Mouse (Mus musculus): Measurements from ENCODE around the gene Prkn. TPM values are rescaled to one million over a fixed set of nuclear protein-coding genes. Genes with fewer than 3 reads are reported as not detected.

Gene Prkn
- total and polyA plus RNA-seq, 3 experiments, result 0.39 to 0.50 TPM; not detected in 1

- H3K4me3 ChIP-seq (ENCODE audit: control insufficient read depth in 1 of 2, insufficient read depth in 1 of 2, low read depth in 2 of 2, low read length in 2 of 2), result no peak overlapping the region
- no peak overlapping the region for H3K9ac ChIP-seq (ENCODE audit: control insufficient read depth, low read depth, low read length, poor library complexity, severe bottlenecking)
- no peak for DNase-seq (ENCODE audit: low read depth, low spot score)
- TF ChIP-seq GABPA (IDR thresholded peaks at IDR 0.05; ENCODE audit: low read depth, low read length), result no peak
- TF ChIP-seq TCF12 (IDR thresholded peaks at IDR 0.05; ENCODE audit: low read depth, low read length), result no peak
- no peak for TF ChIP-seq E2F4 (IDR thresholded peaks at IDR 0.05; ENCODE audit: borderline replicate concordance, low read depth, low read length)
- no peak for TF ChIP-seq MXI1 (IDR thresholded peaks at IDR 0.05; ENCODE audit: low read depth, low read length)
- no peak for TF ChIP-seq POLR2A (IDR thresholded peaks at IDR 0.05; ENCODE audit: control insufficient read depth in 1 of 2, insufficient read depth in 1 of 2, low read depth in 1 of 2, low read length in 2 of 2, poor library complexity in 1 of 2)
- TF ChIP-seq KAT2A (conservative IDR thresholded peaks at IDR 0.05; ENCODE audit: low read depth, low read length), result no peak
- no peak for TF ChIP-seq TAL1 (IDR thresholded peaks at IDR 0.05; ENCODE audit: low read length)
- TF ChIP-seq MEF2A (IDR thresholded peaks at IDR 0.05; ENCODE audit: extremely low read depth, insufficient replicate concordance, low read depth, low read length, poor library complexity, severe bottlenecking), result no peak
- no peak for TF ChIP-seq GATA1 (IDR thresholded peaks at IDR 0.05; ENCODE audit: low read depth, low read length)
- H3K9me3 ChIP-seq (replicated peaks; ENCODE audit: insufficient read depth, low read length), result no peaks in the 10 kb centered on the region
- H3K79me2 ChIP-seq (ENCODE audit: control insufficient read depth, insufficient read depth, low read length, poor library complexity), result no peaks in the 10 kb centered on the region
- H3K27me3 ChIP-seq (ENCODE audit: control insufficient read depth in 1 of 2, insufficient read depth in 2 of 2, low read length in 2 of 2), result no peaks in the 10 kb centered on the region
- no peaks in the 10 kb centered on the region for H3K36me3 ChIP-seq (ENCODE audit: control insufficient read depth in 1 of 2, insufficient read depth in 2 of 2, low read length in 2 of 2)
- no peak overlapping the region for H3K27ac ChIP-seq (ENCODE audit: control insufficient read depth, low read depth, low read length)
- H3K4me1 ChIP-seq (ENCODE audit: control insufficient read depth in 1 of 2, insufficient read depth in 2 of 2, low read length in 2 of 2), result no peaks in the 10 kb centered on the region
Observed at GRCm38 (mm10) chr17:11854571-11854970, 1014.4 kb downstream of the Prkn start.

DNA sequence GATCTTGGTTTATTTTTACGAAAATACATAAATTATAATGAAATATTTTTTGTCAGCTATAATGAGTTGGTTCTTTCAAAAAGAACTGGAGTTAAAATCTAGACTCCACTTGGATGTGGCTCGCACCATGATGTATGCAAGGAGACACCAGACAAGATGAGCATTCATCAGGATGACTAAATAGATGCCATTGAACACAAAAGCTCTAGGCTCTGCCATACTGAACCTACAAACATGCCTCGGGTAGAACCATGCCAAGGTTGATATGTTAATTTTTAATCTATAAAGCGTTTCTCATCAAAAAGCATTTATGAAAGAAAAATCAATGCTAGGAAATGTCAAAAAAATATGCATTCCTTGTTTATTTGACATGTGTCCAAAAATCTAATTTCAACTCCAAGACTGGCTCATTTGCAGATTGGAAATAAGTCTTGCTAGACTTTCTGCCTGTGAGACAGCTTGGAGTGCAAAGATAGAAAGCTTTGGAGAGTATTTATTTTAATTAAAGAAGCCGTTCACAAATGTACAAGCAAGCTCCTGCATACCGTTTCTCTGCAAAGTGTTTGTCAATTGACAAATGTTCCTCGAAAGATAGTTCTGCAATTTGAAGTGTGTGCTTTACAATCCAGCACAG lies 1018.7 kb downstream of the Prkn start:
- no peak overlapping the region for H3K4me3 ChIP-seq (ENCODE audit: control insufficient read depth in 1 of 2, insufficient read depth in 1 of 2, low read depth in 2 of 2, low read length in 2 of 2)
- no peak overlapping the region for H3K27ac ChIP-seq (ENCODE audit: control insufficient read depth, low read depth, low read length)
- H3K27me3 ChIP-seq (ENCODE audit: control insufficient read depth in 1 of 2, insufficient read depth in 2 of 2, low read length in 2 of 2), result no peaks in the 10 kb centered on the region
- no peaks in the 10 kb centered on the region for H3K79me2 ChIP-seq (ENCODE audit: control insufficient read depth, insufficient read depth, low read length, poor library complexity)
- H3K36me3 ChIP-seq (ENCODE audit: control insufficient read depth in 1 of 2, insufficient read depth in 2 of 2, low read length in 2 of 2), result no peaks in the 10 kb centered on the region
- TF ChIP-seq EP300 (IDR thresholded peaks at IDR 0.05; ENCODE audit: low read depth in 1 of 2, low read length in 2 of 2), result no peak
- TF ChIP-seq BHLHE40 (IDR thresholded peaks at IDR 0.05; ENCODE audit: borderline replicate concordance, low read depth, low read length), result no peak
- no peak for TF ChIP-seq POLR2A (IDR thresholded peaks at IDR 0.05; ENCODE audit: control insufficient read depth in 1 of 2, insufficient read depth in 1 of 2, low read depth in 1 of 2, low read length in 2 of 2, poor library complexity in 1 of 2)
- TF ChIP-seq E2F4 (IDR thresholded peaks at IDR 0.05; ENCODE audit: borderline replicate concordance, low read depth, low read length), result no peak
- TF ChIP-seq POLR2AphosphoS5 (IDR thresholded peaks at IDR 0.05; ENCODE audit: borderline replicate concordance, low read depth, low read length), result no peak
- TF ChIP-seq MAZ (IDR thresholded peaks at IDR 0.05; ENCODE audit: low read depth, low read length), result no peak
- no peak for TF ChIP-seq HCFC1 (IDR thresholded peaks at IDR 0.05; ENCODE audit: low read depth, low read length)
- no peak for TF ChIP-seq GATA1 (IDR thresholded peaks at IDR 0.05; ENCODE audit: low read depth, low read length)
- H3K9me3 ChIP-seq (replicated peaks; ENCODE audit: insufficient read depth, low read length), result no peaks in the 10 kb centered on the region
- DNase-seq (ENCODE audit: low read depth, low spot score), result no peak
- H3K4me1 ChIP-seq (ENCODE audit: control insufficient read depth in 1 of 2, insufficient read depth in 2 of 2, low read length in 2 of 2), result peaks cover 0 to 5% of the 10 kb centered on the region in 2 experiments; a peak in 2 of 4 replicates
- H3K9ac ChIP-seq (ENCODE audit: control insufficient read depth, low read depth, low read length, poor library complexity, severe bottlenecking), result no peak overlapping the region

Measured in MEL (cell line).